Mouse (Mus musculus) kidney, embryonic 16.5 days (tissue): ENCODE measurements around the gene 1700057G04Rik. TPM values are rescaled to one million over a fixed set of nuclear protein-coding genes. Genes with fewer than 3 reads are reported as not detected.

Experiments
- ATAC-seq: fragments of 200-750 bp; cut with Nextera tagmentation; 2 replicates; pipeline ENCODE4 v1.8.0; 2017; ENCODE audit warnings: moderate TSS enrichment; ENCODE audit not compliant: low FRiP score, low TSS enrichment
- H3K27ac ChIP-seq: fragments of 300-500 bp; sonication (generic); 2 replicates; pipeline ENCODE4 v1.5.1; 2014; ENCODE audit warnings: low read length
- H3K27me3 ChIP-seq: fragments of 300-500 bp; sonication (generic); 2 replicates; pipeline ENCODE4 v1.6.1; 2014; ENCODE audit warnings: low read length, control low read depth, mixed read lengths; ENCODE audit not compliant: insufficient read depth
- H3K36me3 ChIP-seq: fragments of 300-500 bp; sonication (generic); 2 replicates; pipeline ENCODE4 v1.6.1; 2014; ENCODE audit warnings: low read length, control low read depth, mixed read lengths; ENCODE audit not compliant: insufficient read depth
- H3K4me1 ChIP-seq: fragments of 300-500 bp; sonication (generic); 2 replicates; pipeline ENCODE4 v1.6.1; 2014; ENCODE audit warnings: low read length, control low read depth, mixed read lengths; ENCODE audit not compliant: insufficient read depth
- H3K4me2 ChIP-seq: fragments of 300-500 bp; sonication (generic); replicated peaks from 2 replicates; pipeline ENCODE4 v1.6.1; 2014; ENCODE audit warnings: low read depth, low read length
- H3K4me3 ChIP-seq: fragments of 300-500 bp; sonication (generic); 2 replicates; pipeline ENCODE4 v1.5.1; 2014; ENCODE audit warnings: mild to moderate bottlenecking, low read length
- H3K9ac ChIP-seq: fragments of 300-500 bp; sonication (generic); replicated peaks from 2 replicates; pipeline ENCODE4 v1.6.1; 2014; ENCODE audit warnings: low read length
- H3K9me3 ChIP-seq: fragments of 300-500 bp; sonication (generic); 2 replicates; pipeline ENCODE4 v1.6.1; 2016; ENCODE audit warnings: low read length, control low read depth
- WGBS: fragments of 180-500 bp; shearing (Covaris S2); extraction: QIAGEN DNeasy Blood & Tissue Kit; methylation state at CpG from one replicate; pipeline ENCODE4 v1.1.7; 2014; 5-methylcytosine and 5-hydroxymethylcytosine counted together
- polyA plus RNA-seq: library from polyadenylated mRNA; unstranded; fragments of >200 nt; fragmentation: Nextera tagmentation; extraction: Ambion mirVana; gene quantifications from 2 replicates; pipeline ENCODE4 v1.2.1, GENCODE M21; 2015

The 1700057G04Rik gene
- polyA plus RNA-seq, 1 experiment from 2014 or later, result not detected

DNA sequence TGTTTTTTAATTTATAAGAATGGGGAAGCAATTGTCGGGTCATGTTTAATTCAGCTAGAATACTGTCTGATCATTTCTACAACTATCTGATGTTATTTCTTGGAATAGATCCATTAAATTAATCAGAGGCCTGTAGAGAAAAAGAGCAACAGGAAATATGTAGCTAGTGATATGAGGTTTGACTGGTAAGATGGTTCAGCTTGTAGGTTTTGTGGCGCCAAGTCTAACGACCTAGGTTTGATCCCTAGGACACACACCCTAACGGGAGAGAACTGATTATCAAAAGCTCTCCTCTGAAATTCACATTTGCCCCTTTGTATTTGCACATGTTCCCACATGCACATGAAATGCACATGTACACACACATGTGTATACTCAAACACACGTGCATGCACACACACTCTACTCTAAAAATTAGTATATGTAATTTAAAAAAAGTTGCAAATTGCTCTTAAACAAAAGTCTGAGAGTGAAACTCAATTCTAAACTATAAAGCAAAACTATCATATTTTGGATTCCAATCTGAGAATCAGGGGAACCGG, 26.2 kb downstream of the 1700057G04Rik start:
- no peaks in the 10 kb centered on the region for H3K4me1 ChIP-seq
- WGBS, result 83% methylated on average over 6 of the region's 6 CpGs
- ATAC-seq, result no peak

DNA sequence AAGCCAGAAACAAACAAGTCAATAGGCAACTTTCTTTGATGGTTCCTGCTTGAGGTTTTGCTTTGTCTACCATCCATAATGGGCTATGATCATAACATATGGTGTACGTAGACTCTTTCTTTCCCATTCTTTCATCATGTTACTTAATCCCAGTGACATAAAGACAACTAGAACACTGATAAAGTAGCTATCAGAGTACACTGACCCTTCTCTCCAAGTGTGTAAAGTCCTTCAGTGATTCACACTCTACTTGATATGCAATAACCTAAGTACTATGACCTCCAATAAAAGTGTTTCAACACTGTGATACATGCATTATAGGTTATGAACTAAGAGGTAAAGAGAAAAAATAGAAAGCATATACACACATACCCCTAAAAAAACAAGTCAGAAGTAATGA, 27.9 kb downstream of the 1700057G04Rik start:
- no peaks in the 10 kb centered on the region for H3K4me1 ChIP-seq
- H3K27me3 ChIP-seq, result no peaks in the 10 kb centered on the region
- ATAC-seq, result no peak
- 96% methylated on average over 1 of the region's 1 CpGs for WGBS
- no peaks in the 10 kb centered on the region for H3K9me3 ChIP-seq
- H3K4me3 ChIP-seq, result no peak overlapping the region
- no peak overlapping the region for H3K4me2 ChIP-seq
- H3K9ac ChIP-seq, result no peak overlapping the region
- H3K36me3 ChIP-seq, result no peaks in the 10 kb centered on the region
- no peak overlapping the region for H3K27ac ChIP-seq

More for the DNA sequence above, 26.2 kb downstream of the 1700057G04Rik start:
- Histone ChIP-seq H3K4me3 (no peak overlapping the region), H3K9me3 (no peaks in the 10 kb centered on the region), H3K27me3 (no peaks in the 10 kb centered on the region), H3K36me3 (no peaks in the 10 kb centered on the region), H3K4me2 (no peak overlapping the region), H3K27ac (no peak overlapping the region), H3K9ac (no peak overlapping the region)

DNA sequence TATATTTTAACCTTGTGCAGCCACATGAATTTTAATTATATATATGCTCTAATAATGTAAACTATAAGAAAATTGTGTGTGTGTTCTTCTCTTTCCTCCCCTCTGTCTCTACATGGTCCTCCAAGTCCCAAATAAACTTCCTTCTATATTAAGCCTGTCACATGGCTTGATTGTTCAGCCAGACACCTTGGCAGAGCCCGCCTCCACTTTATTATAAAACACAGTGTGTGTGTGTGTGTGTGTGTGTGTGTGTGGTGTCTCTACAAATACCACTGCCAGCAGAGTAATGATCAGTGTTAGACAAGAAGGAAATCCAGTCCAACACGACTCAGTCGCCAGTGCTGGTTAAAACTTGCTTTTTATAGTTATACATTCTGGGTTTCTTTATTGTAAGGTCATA, 28.5 kb downstream of the 1700057G04Rik start:
- Histone ChIP-seq H3K36me3 (no peaks in the 10 kb centered on the region), H3K9ac (no peak overlapping the region), H3K4me3 (no peak overlapping the region), H3K9me3 (no peaks in the 10 kb centered on the region), H3K27me3 (no peaks in the 10 kb centered on the region), H3K27ac (no peak overlapping the region), H3K4me2 (no peak overlapping the region), H3K4me1 (no peaks in the 10 kb centered on the region)
- 86% methylated on average over 3 of the region's 3 CpGs for WGBS
- ATAC-seq, result no peak

DNA sequence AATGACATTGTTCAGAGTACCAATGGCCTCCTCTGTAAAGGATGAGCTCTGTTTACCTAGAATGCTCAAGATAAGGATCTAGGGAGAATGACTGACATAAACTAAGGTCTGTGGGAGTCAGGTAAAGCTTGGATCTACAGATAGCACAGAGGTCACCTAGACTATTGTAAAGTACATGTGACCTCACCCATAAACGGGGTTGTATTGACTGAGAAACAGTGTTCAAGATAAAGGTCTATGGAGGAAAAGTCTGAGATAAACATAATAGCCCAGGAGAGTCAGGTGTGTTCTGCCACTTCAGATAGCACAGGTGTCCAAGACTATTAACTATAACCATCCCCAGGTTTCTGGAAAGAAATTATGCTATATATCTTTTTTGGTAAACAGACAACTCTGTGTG, 29.8 kb downstream of the 1700057G04Rik start:
- Histone ChIP-seq H3K9ac (no peak overlapping the region), H3K36me3 (no peaks in the 10 kb centered on the region), H3K27me3 (no peaks in the 10 kb centered on the region), H3K9me3 (no peaks in the 10 kb centered on the region), H3K4me2 (no peak overlapping the region), H3K4me1 (no peaks in the 10 kb centered on the region), H3K27ac (no peak overlapping the region), H3K4me3 (no peak overlapping the region)
- WGBS, result 46% methylated on average over 1 of the region's 1 CpGs
- no peak for ATAC-seq

DNA sequence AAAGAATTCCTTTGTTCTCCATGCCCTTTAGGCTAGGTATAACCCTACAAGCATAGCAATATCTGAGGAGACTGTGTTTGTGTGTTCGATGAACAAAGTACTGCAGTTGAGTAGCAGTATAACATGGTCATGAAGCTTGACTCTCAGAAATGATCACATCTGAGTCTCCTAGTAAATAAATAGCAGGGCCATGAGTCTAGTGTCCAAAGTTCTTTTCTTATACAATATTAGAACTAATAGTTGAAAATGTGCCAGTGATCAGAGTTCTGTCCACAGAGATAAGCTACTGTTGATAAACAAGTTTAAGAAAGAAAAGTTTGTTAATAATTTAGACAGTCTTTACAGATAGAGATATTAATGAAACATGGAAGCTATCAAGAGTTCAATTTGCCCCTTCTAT, 42.7 kb downstream of the 1700057G04Rik start:
- no peak overlapping the region for H3K4me3 ChIP-seq
- no peak overlapping the region for H3K4me2 ChIP-seq
- WGBS, result 97% methylated on average over 1 of the region's 1 CpGs
- H3K27me3 ChIP-seq, result no peaks in the 10 kb centered on the region
- no peaks in the 10 kb centered on the region for H3K36me3 ChIP-seq
- H3K9ac ChIP-seq, result no peak overlapping the region
- no peak for ATAC-seq
- H3K4me1 ChIP-seq, result no peaks in the 10 kb centered on the region
- 0 out of 2 replicates have a peak, but pooled peaks cover 3% of the 10 kb centered on the region for H3K9me3 ChIP-seq
- H3K27ac ChIP-seq, result no peak overlapping the region

DNA sequence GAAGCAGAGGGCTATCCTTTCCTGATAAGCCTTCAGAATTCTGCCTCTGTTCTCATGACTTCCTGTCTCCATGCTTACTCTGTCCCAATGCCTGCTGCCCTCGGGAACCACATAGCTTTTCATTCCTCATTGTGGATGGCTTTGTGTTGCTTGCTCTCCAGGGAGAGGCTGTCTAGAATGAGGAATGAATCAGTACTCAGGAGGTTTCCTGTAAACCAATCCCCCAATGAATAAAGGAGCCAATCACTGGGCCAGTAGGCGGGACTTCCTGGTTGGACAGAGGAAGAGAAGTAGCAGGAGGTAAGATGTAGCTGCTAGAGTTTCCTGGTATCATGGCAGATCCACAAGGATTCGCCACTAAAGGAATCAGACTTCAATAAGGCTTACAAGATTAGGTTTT, 44.1 kb downstream of the 1700057G04Rik start:
- Histone ChIP-seq H3K4me2 (no peak overlapping the region), H3K36me3 (no peaks in the 10 kb centered on the region), H3K4me3 (no peak overlapping the region), H3K27ac (no peak overlapping the region), H3K27me3 (no peaks in the 10 kb centered on the region), H3K4me1 (no peaks in the 10 kb centered on the region), H3K9me3 (0 out of 2 replicates have a peak, but pooled peaks cover 3% of the 10 kb centered on the region), H3K9ac (no peak overlapping the region)
- WGBS, result 78% methylated on average over 3 of the region's 3 CpGs
- ATAC-seq, result no peak

DNA sequence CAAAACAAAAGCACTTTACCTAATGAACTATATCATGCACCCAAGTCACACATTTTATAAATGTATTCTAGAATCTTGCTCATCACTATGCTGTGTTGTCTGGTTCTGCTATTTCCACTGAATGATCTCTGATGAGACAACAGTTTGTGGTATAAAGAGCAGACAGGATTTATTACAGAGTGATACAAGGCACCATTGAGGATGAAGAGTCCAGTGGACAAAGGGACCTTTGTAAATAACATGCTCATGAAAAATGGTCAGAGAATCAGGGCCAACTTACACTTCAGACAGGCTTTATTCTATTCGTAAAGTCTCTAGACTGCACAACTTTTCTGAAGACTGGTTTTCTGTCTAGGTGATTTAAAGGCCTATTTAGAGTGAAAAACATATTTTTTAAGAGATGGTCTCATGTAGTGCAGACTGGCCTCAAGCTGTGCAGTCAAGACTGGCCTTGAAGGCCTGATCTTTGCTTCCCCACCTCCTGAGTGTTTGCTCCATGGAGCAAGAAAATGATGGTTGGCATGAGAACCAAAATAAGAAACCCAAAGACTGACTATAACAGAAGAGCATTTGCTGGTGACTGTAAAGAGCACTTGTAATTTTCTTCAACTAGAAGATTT, 51.6 kb downstream of the 1700057G04Rik start:
- Histone ChIP-seq H3K9me3 (no peaks in the 10 kb centered on the region), H3K9ac (no peak overlapping the region), H3K36me3 (no peaks in the 10 kb centered on the region), H3K27ac (no peak overlapping the region), H3K27me3 (no peaks in the 10 kb centered on the region), H3K4me1 (no peaks in the 10 kb centered on the region), H3K4me3 (no peak overlapping the region), H3K4me2 (no peak overlapping the region)
- no peak for ATAC-seq
- 70% methylated on average over 1 of the region's 1 CpGs for WGBS

DNA sequence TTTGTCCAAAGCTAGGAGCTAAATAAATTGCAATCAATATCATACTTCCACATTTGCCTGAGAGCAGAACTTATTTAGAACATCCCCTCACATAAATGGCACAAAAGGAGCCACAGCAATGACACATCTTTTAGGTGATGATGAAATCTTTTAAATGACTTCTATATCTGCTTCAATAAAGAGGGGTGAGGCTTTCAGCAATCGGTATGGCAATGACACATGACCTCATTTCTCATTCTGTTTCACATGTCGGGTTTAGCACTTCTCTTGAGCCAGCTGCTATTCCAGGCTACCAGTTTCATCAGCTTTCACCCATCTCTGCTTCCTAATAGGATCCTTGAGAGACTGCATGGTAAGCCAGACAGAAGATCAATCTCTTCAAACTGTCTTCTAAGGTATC, 54.3 kb downstream of the 1700057G04Rik start:
- no peaks in the 10 kb centered on the region for H3K27me3 ChIP-seq
- no peak overlapping the region for H3K27ac ChIP-seq
- ATAC-seq, result no peak
- WGBS, result 64% methylated on average over 2 of the region's 2 CpGs
- H3K4me1 ChIP-seq, result no peaks in the 10 kb centered on the region
- no peak overlapping the region for H3K4me3 ChIP-seq
- no peak overlapping the region for H3K4me2 ChIP-seq
- H3K9ac ChIP-seq, result no peak overlapping the region
- H3K36me3 ChIP-seq, result no peaks in the 10 kb centered on the region
- H3K9me3 ChIP-seq, result no peaks in the 10 kb centered on the region

DNA sequence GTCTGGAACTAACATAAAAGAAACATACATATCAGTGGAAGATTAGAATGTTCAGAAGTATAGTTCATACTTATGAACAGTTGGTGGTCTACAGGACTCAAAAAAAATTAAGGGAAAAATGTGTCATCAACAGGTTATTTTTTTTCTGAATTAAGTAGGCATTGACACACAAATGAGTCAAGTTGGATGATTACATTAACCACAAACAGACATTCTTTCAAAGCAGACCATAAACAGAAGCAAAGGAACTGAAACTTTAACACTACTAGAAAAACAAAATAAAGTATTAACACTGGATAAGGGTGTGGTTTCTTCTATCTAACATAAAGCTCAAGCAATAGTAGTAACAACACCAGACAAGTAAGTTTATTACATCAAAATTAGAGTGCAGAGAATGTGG, 59.7 kb downstream of the 1700057G04Rik start:
- no peaks in the 10 kb centered on the region for H3K36me3 ChIP-seq
- H3K27me3 ChIP-seq, result no peaks in the 10 kb centered on the region
- no peak overlapping the region for H3K4me3 ChIP-seq
- H3K4me2 ChIP-seq, result no peak overlapping the region
- no peaks in the 10 kb centered on the region for H3K9me3 ChIP-seq
- no peak overlapping the region for H3K9ac ChIP-seq
- no peak overlapping the region for H3K27ac ChIP-seq
- ATAC-seq, result no peak
- peaks cover 3% of the 10 kb centered on the region; the same call in 1 of the 2 replicates for H3K4me1 ChIP-seq

DNA sequence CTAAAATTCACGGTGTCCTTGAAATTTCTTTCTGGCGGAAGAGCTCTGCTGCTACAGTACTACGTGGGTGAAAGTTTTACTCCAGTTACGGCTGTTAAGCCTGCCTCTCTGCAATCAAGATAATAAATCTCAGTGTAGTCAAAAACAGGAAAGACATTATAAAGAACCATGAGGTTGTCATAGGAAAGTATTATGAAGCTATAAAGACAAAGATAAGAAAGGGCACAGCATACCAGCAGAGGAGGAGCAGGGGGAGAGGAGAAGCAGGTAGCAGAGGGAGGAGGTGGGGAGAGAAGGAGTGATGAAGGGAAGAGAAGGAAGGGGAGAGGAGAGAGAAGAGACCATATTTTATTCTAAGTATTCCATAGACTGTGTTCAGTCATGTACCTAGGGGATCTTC, 64.7 kb downstream of the 1700057G04Rik start:
- Histone ChIP-seq H3K27me3 (no peaks in the 10 kb centered on the region), H3K4me3 (no peak overlapping the region), H3K9ac (no peak overlapping the region), H3K9me3 (no peaks in the 10 kb centered on the region), H3K27ac (no peak overlapping the region), H3K4me1 (peaks cover 8% of the 10 kb centered on the region), H3K36me3 (no peaks in the 10 kb centered on the region), H3K4me2 (no peak overlapping the region)
- ATAC-seq, result no peak
- WGBS, result 22% methylated on average over 4 of the region's 4 CpGs
